Mouse (Mus musculus): Measurements from ENCODE around the gene Gsta2. TPM values are rescaled to one million over a fixed set of nuclear protein-coding genes. Genes with fewer than 3 reads are reported as not detected.

The Gsta2 gene
- 0.20 and 0.42 TPM in 2 replicates for polyA plus RNA-seq (2015; fragmentation: Nextera tagmentation; extraction: Ambion mirVana)

DNA sequence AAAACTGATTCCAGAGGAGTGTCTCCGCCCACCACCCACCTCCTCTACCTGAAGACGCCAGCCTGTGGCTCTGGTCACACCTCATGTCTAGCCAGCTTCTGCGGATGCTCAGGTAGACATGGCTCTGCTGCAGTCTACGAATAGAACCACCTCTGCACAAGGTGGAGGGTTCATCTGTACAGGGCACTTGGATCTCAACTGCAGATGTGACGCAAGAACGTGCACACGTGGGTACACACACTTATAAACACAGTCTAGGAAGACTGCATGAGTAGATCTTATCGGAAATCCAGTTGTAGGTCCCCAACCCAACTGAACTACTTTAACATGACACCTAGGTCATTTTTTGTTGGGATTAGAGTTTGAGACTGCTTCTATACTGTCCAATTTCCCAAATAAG lies at the start of gene Gsta2:
Gene Gsta2 (minus strand): TSS at position 178 of the 400 bp plus-strand sequence.
- Histone ChIP-seq H3K27me3 (ENCODE audit: control insufficient read depth, insufficient read depth, low read length) (no peaks in the 10 kb centered on the region), H3K4me2 (ENCODE audit: low read depth, low read length) (no peak within 1 kb of the TSS), H3K27ac (ENCODE audit: low read length) (no peak within 1 kb of the TSS), H3K9ac (ENCODE audit: low read length) (no peak within 1 kb of the TSS), H3K9me3 (replicated peaks; ENCODE audit: control insufficient read depth, low read length) (no peaks in the 10 kb centered on the region), H3K36me3 (ENCODE audit: control insufficient read depth, insufficient read depth) (no peaks in the 10 kb centered on the region), H3K4me1 (ENCODE audit: control insufficient read depth, insufficient read depth, low read length) (no peaks in the 10 kb centered on the region), H3K4me3 (ENCODE audit: low read length) (no peak within 1 kb of the TSS)
- WGBS, result 89% methylated on average over 8 of the region's 8 CpGs
- ATAC-seq (replicated peaks; ENCODE audit: extremely low read depth, insufficient read depth, low FRiP score), result no peak

DNA sequence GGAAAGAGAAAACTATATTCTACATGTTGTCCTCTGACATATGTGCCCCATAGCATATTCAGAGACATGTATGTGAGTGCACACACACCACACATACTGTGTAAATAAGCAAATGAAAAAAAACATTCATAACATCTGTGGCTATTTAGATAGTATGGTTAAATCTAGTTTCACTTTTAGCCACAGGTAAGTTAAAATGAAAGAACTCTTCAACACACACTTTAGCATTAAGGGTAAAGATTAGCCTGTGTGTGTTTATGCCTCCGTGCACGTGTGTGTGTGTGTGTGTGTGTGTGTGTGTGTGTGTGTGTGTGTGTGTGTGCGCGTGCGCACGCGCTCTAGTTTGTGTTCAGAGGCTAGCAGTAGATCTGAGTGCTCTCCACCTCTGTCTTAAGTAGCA lies 46.0 kb upstream of the Gsta2 start:
- Histone ChIP-seq H3K27me3 (ENCODE audit: control insufficient read depth, insufficient read depth, low read length) (peaks cover 12% of the 10 kb centered on the region), H3K36me3 (ENCODE audit: control insufficient read depth, insufficient read depth) (no peaks in the 10 kb centered on the region), H3K4me2 (ENCODE audit: low read depth, low read length) (no peak overlapping the region), H3K4me1 (ENCODE audit: control insufficient read depth, insufficient read depth, low read length) (no peaks in the 10 kb centered on the region), H3K27ac (ENCODE audit: low read length) (no peak overlapping the region), H3K9me3 (replicated peaks; ENCODE audit: control insufficient read depth, low read length) (no peaks in the 10 kb centered on the region), H3K9ac (ENCODE audit: low read length) (no peak overlapping the region), H3K4me3 (ENCODE audit: low read length) (no peak overlapping the region)
- WGBS, result 82% methylated on average over 7 of the region's 7 CpGs
- no peak for ATAC-seq (replicated peaks; ENCODE audit: extremely low read depth, insufficient read depth, low FRiP score)

DNA sequence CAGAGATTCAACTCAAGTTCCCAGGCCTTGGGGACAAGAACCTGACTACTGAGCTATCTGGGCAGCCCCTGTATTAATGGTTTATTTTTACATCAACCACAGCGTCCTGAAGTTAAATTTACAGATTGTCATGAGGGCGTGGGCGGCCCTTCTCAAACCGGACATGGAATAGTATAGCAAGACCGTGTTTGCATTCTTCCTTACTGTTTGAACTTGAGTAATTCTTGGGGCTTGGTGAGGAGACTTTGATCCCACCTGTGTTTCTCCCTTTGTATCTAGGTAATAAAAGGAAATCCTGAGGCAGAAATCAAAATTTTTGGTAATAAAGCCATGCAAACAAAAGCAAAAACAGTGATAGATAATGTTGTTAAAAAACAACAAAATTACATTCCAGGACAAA lies 45.0 kb upstream of the Gsta2 start:
- H3K27me3 ChIP-seq (ENCODE audit: control insufficient read depth, insufficient read depth, low read length), result peaks cover 21% of the 10 kb centered on the region
- H3K27ac ChIP-seq (ENCODE audit: low read length), result no peak overlapping the region
- no peaks in the 10 kb centered on the region for H3K9me3 ChIP-seq (replicated peaks; ENCODE audit: control insufficient read depth, low read length)
- H3K9ac ChIP-seq (ENCODE audit: low read length), result no peak overlapping the region
- no peaks in the 10 kb centered on the region for H3K36me3 ChIP-seq (ENCODE audit: control insufficient read depth, insufficient read depth)
- no peak overlapping the region for H3K4me2 ChIP-seq (ENCODE audit: low read depth, low read length)
- 75% methylated on average over 5 of the region's 5 CpGs for WGBS
- H3K4me1 ChIP-seq (ENCODE audit: control insufficient read depth, insufficient read depth, low read length), result peaks cover 4% of the 10 kb centered on the region
- ATAC-seq (replicated peaks; ENCODE audit: extremely low read depth, insufficient read depth, low FRiP score), result no peak
- no peak overlapping the region for H3K4me3 ChIP-seq (ENCODE audit: low read length)

DNA sequence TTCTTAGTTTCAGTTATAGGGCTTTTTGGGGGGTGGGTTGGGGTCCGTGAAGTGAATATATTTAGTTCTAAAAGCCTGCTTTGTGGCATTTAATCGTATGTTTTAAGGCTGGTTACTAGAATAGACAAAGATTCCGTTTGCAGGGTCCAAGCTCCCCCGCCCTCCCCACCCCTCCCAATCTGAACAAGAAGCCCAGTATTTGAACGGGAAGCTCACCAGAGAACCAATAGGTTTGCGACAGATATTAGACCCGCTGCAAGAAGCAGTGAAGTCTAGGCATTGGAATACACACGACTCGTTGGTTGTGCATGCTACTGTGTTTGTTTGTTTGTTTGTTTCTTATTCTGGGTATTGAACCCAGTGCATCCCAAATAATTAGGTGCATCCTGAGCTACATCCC lies 40.9 kb upstream of the Gsta2 start:
- peaks cover 4% of the 10 kb centered on the region for H3K4me1 ChIP-seq (ENCODE audit: control insufficient read depth, insufficient read depth, low read length)
- H3K4me2 ChIP-seq (ENCODE audit: low read depth, low read length), result peak overlapping the region; percentile 69; the same call in 1 of the 2 replicates
- peak overlapping the region; percentile 49 for H3K4me3 ChIP-seq (ENCODE audit: low read length)
- no peaks in the 10 kb centered on the region for H3K36me3 ChIP-seq (ENCODE audit: control insufficient read depth, insufficient read depth)
- H3K27ac ChIP-seq (ENCODE audit: low read length), result no peak overlapping the region
- 52% methylated on average over 9 of the region's 9 CpGs for WGBS
- H3K9me3 ChIP-seq (replicated peaks; ENCODE audit: control insufficient read depth, low read length), result no peaks in the 10 kb centered on the region
- H3K9ac ChIP-seq (ENCODE audit: low read length), result no peak overlapping the region
- ATAC-seq (replicated peaks; ENCODE audit: extremely low read depth, insufficient read depth, low FRiP score), result no peak
- peaks cover 49% of the 10 kb centered on the region for H3K27me3 ChIP-seq (ENCODE audit: control insufficient read depth, insufficient read depth, low read length)

DNA sequence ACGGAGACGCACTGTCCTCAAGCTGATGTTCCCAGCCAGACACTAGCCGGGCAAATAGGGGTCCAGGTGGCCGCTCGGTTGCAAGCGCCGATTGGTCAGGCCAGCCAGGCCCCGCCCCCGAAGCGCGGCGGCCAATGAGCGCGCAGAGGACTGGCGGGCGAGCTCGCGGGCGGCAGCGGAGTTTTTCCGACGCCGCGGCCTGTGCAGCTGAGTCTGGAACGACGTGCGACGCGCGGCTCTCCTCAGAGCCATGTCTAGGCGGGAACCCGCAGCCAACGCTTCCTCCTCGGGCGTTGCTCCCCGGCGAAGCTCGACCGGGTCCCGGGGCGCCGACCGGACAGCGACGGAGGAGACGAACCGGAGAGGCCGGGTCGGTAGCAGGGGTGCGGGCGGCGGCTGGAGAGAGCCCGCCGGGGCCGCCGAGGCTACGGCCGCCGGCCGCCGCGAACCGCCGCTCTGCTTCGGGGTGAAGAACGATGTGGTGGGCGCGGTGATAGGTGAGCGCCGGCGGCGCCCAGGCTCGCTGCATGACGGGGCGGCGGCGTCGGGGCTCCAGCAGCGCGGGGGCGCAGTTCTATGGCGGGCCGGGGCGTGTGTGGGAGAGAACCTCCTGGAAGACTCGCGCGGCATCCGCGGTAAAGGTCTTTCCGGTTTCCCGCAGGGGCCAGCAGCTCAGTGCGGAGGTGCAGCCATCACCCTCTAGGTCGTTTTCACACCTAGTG lies 40.2 kb upstream of the Gsta2 start, which contains the start of gene Ddx43:
Gene Ddx43 (plus strand): TSS at position 148 of the 722 bp plus-strand sequence.
- no peak within 1 kb of the TSS for H3K27ac ChIP-seq (ENCODE audit: low read length)
- 2% methylated on average over 90 of the region's 93 CpGs for WGBS
- H3K36me3 ChIP-seq (ENCODE audit: control insufficient read depth, insufficient read depth), result no peaks in the 10 kb centered on the region
- H3K9me3 ChIP-seq (replicated peaks; ENCODE audit: control insufficient read depth, low read length), result no peaks in the 10 kb centered on the region
- peaks cover 4% of the 10 kb centered on the region for H3K4me1 ChIP-seq (ENCODE audit: control insufficient read depth, insufficient read depth, low read length)
- H3K27me3 ChIP-seq (ENCODE audit: control insufficient read depth, insufficient read depth, low read length), result peaks cover 54% of the 10 kb centered on the region
- peak within 1 kb of the TSS; percentile 49 for H3K4me3 ChIP-seq (ENCODE audit: low read length)
- ATAC-seq (replicated peaks; ENCODE audit: extremely low read depth, insufficient read depth, low FRiP score), result peak; percentile 76
- H3K9ac ChIP-seq (ENCODE audit: low read length), result peak within 1 kb of the TSS; percentile 59; the same call in 1 of the 2 replicates
- peak within 1 kb of the TSS; percentile 69 for H3K4me2 ChIP-seq (ENCODE audit: low read depth, low read length)

DNA sequence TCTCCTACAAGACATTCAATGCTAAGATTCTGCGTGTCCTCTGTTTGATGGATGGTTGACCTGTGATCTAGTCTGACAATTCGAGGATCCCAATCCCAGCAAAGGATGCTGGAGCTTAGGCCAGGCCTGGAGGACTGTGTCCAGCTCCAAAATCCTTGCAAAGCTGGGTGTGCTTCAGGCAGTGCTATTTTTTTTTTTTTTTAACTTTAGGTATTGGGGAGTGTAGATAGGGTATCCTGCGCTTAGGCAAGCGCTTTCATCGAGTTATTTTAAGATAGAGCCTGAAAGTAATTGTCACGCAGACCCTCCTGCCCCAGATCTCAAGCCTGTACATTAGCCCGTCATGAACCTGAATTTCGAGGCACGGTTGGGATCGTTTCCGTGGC lies 39.6 kb upstream of the Gsta2 start:
- Histone ChIP-seq H3K27me3 (ENCODE audit: control insufficient read depth, insufficient read depth, low read length) (peaks cover 54% of the 10 kb centered on the region), H3K9ac (ENCODE audit: low read length) (no peak overlapping the region), H3K4me2 (ENCODE audit: low read depth, low read length) (peak overlapping the region; percentile 69), H3K4me3 (ENCODE audit: low read length) (peak overlapping the region; percentile 49), H3K4me1 (ENCODE audit: control insufficient read depth, insufficient read depth, low read length) (peaks cover 4% of the 10 kb centered on the region), H3K36me3 (ENCODE audit: control insufficient read depth, insufficient read depth) (no peaks in the 10 kb centered on the region), H3K27ac (ENCODE audit: low read length) (no peak overlapping the region), H3K9me3 (replicated peaks; ENCODE audit: control insufficient read depth, low read length) (no peaks in the 10 kb centered on the region)
- 36% methylated on average over 11 of the region's 11 CpGs for WGBS
- no peak for ATAC-seq (replicated peaks; ENCODE audit: extremely low read depth, insufficient read depth, low FRiP score)

DNA sequence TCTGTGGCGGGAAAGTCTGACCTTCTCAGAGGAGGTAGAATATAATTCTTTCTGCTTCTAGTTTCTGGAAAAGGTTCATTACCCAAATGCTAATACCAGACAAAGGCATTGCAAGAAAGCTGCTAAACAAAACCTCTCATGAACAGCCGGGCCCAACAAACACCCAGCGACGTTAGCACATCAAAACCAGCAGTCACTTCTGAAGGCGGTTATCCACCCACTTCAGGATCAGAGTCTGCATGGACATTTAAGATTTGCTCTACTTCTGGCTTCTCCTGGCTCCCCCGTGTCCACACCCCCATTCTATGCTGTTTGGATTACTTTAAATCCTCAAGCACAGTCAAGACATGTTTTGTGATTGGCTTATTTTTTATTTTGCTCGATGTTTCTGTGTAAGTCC lies 39.0 kb upstream of the Gsta2 start:
- ATAC-seq (replicated peaks; ENCODE audit: extremely low read depth, insufficient read depth, low FRiP score), result no peak
- WGBS, result 60% methylated on average over 7 of the region's 7 CpGs

DNA sequence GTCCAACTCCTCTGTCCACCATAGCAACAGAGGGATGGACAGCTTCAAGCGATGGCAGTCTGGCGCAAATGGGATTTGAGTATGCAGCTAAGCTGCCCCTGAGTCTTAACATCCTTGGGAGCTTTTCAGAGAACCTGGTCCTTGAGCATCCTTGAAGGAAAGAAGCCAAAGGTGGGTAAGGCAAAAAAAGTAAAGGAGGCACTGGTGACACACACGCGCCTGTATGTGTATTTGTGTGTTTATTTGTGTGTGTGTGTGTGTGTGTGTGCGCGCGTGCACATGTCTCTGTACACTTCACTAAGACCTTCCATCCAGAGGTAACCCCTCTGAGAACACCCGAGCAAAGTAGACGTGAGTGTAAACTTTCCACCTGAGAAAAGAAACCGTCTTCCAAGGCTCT lies 38.2 kb upstream of the Gsta2 start:
- Histone ChIP-seq H3K27me3 (ENCODE audit: control insufficient read depth, insufficient read depth, low read length) (peaks cover 51% of the 10 kb centered on the region), H3K4me3 (ENCODE audit: low read length) (no peak overlapping the region), H3K27ac (ENCODE audit: low read length) (no peak overlapping the region), H3K4me2 (ENCODE audit: low read depth, low read length) (no peak overlapping the region), H3K36me3 (ENCODE audit: control insufficient read depth, insufficient read depth) (no peaks in the 10 kb centered on the region), H3K9me3 (replicated peaks; ENCODE audit: control insufficient read depth, low read length) (no peaks in the 10 kb centered on the region), H3K9ac (ENCODE audit: low read length) (no peak overlapping the region), H3K4me1 (ENCODE audit: control insufficient read depth, insufficient read depth, low read length) (peaks cover 4% of the 10 kb centered on the region)
- WGBS, result 84% methylated on average over 10 of the region's 10 CpGs
- ATAC-seq (replicated peaks; ENCODE audit: extremely low read depth, insufficient read depth, low FRiP score), result no peak

More for the DNA sequence above, 39.0 kb upstream of the Gsta2 start:
- H3K4me2 ChIP-seq (ENCODE audit: low read depth, low read length), result no peak overlapping the region
- peaks cover 54% of the 10 kb centered on the region for H3K27me3 ChIP-seq (ENCODE audit: control insufficient read depth, insufficient read depth, low read length)
- H3K4me1 ChIP-seq (ENCODE audit: control insufficient read depth, insufficient read depth, low read length), result peaks cover 4% of the 10 kb centered on the region
- no peaks in the 10 kb centered on the region for H3K9me3 ChIP-seq (replicated peaks; ENCODE audit: control insufficient read depth, low read length)
- no peak overlapping the region for H3K4me3 ChIP-seq (ENCODE audit: low read length)
- H3K27ac ChIP-seq (ENCODE audit: low read length), result no peak overlapping the region
- H3K9ac ChIP-seq (ENCODE audit: low read length), result no peak overlapping the region
- H3K36me3 ChIP-seq (ENCODE audit: control insufficient read depth, insufficient read depth), result no peaks in the 10 kb centered on the region

DNA sequence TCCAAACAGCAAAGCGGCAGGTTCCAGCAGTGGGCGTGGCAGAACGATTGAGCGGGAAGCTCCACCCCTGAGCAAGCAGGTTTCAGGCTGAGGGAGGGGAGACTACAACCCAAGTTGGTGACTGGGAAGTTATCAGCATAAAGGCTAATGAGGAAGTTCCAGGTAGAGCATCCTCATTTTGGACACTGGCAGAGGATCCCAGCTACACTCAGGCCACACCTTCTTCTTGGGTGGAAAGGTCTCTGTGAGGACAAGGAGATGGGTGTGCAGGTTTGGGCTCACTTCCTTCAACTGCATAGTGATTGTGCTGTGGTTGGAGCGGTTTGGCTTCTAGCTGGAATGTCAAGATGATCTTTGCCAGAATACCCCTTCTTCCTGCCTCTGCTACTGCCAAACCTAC lies 34.4 kb upstream of the Gsta2 start:
- Histone ChIP-seq H3K9ac (ENCODE audit: low read length) (no peak overlapping the region), H3K27me3 (ENCODE audit: control insufficient read depth, insufficient read depth, low read length) (peaks cover 26% of the 10 kb centered on the region), H3K27ac (ENCODE audit: low read length) (no peak overlapping the region), H3K4me2 (ENCODE audit: low read depth, low read length) (no peak overlapping the region), H3K4me3 (ENCODE audit: low read length) (no peak overlapping the region), H3K9me3 (replicated peaks; ENCODE audit: control insufficient read depth, low read length) (no peaks in the 10 kb centered on the region; the same call in 1 of the 2 replicates), H3K4me1 (ENCODE audit: control insufficient read depth, insufficient read depth, low read length) (no peaks in the 10 kb centered on the region), H3K36me3 (ENCODE audit: control insufficient read depth, insufficient read depth) (no peaks in the 10 kb centered on the region)
- WGBS, result 41% methylated on average over 5 of the region's 5 CpGs
- ATAC-seq (replicated peaks; ENCODE audit: extremely low read depth, insufficient read depth, low FRiP score), result no peak
